Mouse (Mus musculus): Measurements from ENCODE around the gene Reep3.

Gene Reep3

DNA sequence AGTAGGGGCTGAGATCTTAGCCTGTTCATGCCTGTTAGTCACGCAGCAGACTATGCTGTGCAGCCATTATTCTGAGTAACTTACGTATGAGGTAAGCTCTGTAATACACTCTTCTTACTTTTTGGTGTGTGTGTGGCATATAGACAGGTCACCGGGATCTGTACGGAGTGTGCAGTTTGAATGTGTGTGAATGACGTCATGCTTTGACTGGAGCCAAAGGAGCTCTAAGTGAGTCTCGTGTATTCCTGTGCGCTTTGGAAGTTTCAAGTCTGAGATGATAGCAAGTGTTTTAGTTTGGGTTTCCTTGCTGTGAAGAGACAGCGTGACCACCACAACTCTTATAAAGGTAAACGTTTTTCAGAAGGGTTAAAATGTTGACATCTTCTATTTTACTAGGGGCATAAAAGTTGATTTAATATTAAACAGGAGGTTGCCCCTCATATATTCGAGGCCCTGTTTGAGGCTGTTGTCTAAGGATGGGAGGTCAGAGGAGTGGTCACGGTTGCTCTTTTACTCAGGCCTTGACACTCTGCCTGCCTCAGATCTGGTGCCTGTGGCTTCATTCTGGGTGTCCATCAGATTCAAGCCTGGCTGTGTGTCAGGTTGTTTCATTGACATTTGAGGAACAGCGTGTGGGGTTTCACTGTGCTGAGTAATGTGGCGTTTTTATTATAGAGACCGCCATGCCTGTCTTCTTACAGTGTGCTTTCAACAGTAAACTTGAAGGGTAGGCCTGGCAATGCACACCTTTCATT, 14.5 kb upstream of the Reep3 start:
- DNase-seq (ENCODE audit: low spot score in 2 of 2), result no peak

- DNase-seq (ENCODE audit: low spot score in 2 of 2), result no peak
Measured at GRCm38 (mm10) chr10:67109635-67110034, 12.9 kb upstream of the Reep3 start.

- no peak for DNase-seq (ENCODE audit: low spot score in 2 of 2)
Measured at GRCm38 (mm10) chr10:67108096-67108495, 11.4 kb upstream of the Reep3 start.

DNA sequence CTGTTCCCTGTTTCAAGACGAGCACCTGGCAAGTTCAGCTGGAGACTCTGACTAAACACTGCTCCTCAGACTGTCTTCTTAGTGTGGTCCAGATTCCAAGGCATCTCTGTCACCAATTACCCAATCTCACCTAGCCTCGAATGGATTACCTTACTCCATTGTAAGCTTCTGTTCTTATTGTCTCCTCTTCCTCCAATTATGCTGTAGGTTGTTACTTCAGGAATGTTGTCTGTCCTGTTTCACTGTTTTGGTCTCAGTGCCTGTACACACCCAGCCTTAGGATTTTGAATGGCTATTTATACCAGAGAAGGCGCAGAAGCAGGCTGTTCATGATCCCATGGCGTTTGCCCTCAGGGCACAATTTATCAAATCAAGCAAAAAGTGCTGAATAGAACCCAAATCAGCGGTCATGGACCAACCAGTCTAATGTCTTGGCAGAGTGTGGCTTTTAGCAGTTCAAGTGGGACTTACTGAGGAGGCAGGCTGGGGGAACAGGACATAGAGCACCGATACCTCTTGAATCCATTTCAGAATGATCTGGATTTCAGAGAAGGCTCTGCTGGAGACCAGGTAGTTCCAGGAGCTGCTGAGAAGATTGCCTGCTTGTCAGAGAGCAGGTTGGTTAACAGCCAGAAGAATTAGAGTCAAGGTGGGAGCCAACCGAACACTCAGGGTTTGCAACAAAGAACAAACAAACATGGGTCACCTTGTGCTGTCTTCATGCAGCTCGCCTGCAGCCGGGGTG, 10.4 kb upstream of the Reep3 start:
- no peak for DNase-seq (ENCODE audit: low spot score in 2 of 2)

DNA sequence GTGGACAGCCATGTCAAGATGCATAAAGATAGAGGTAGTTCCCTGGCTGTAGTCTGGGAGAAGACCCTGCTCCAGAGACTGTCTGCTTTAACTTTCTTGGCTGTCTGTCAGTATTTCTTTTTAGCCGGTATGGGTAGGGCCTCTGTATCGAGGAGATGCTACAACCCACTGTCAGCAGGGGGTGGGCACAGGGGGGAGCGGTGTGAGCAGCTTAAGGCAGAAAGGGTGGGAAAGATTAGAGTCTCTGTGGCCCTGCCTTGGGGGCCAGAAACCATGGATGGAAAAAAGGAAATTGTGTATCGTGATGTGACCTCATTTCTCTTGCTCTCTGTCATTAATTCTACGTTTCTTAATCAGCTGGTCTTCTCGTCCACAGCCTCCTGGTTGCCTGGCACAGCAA, 9.7 kb upstream of the Reep3 start:
- DNase-seq (ENCODE audit: low spot score in 2 of 2), result no peak

- DNase-seq (ENCODE audit: low spot score in 2 of 2), result no peak
Measured at GRCm38 (mm10) chr10:67105331-67106217, 8.8 kb upstream of the Reep3 start.

GRCm38 (mm10) chr10:67104543-67104942, 7.8 kb upstream of the Reep3 start:
- no peak for DNase-seq (ENCODE audit: low spot score in 2 of 2)

- DNase-seq (ENCODE audit: low spot score in 2 of 2), result no peak
Measured at GRCm38 (mm10) chr10:67100831-67101251, 4.1 kb upstream of the Reep3 start.

DNA sequence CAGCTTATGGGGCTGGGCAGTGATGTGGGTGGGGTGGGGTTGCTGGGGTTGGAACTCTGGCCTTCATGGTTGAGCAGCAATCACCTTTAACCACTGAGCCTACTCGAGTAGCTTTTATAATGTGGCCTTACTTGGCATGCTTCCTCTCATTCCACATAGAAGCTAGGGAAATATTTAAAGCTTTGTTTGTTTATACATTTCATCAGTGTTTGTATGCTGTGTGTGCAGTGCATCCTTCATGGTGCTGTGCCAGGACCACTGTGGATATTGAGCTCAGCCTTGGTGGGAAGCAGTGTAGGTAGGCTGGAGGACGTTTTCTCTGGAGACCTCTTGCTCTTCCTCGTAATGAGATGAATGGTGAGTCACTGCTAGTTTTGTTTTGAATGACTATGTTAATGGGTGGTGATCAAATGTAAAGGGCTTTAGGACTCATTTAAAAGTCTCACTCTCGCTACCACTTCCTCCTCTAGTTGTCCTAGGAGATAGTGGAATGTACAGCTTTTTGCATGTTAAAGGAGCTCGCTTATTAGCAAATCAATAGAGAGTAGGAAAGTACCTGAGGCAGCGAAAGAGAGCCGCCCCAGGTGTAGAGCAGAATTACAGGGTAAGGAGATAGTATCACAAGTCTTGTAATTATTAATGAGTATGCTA, 3.4 kb upstream of the Reep3 start:
- DNase-seq (ENCODE audit: low spot score in 2 of 2), result no peak

- DNase-seq (ENCODE audit: low spot score in 2 of 2), result no peak
Measured at GRCm38 (mm10) chr10:67099183-67099929, 2.6 kb upstream of the Reep3 start.

DNA sequence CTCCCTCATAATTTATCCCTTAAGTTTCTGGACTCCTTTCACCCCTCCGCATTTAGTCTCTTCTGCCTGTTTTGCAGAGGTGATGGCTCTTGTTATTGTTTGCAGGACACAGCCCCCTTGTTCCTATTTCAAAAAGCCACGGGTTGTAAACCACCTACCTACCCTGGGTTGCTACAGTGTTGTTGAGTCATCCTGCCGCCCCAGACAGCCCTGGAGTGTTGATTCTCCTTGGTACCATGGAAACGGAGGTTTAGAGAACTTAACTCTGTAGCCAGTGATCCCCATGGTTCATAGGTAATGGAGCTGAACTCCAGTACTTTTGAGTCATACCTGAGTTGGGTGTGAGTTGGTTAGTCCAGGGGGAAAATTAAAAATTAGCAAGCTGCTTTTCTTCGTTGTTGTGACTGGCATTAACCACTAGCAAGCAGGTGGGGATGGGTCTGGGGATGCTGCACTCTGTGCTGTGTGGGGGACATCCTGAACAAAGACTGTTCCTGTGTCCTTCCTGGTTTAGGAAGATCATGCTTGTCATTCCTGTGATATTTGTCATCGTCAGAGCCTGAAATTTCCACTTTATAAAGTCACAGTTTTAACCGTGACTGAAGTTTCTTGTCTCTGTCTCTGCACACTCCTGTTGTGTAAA, 1.8 kb upstream of the Reep3 start:
- peak in 1 of 2 experiments; percentile 19 for DNase-seq (ENCODE audit: low spot score in 2 of 2)

- DNase-seq (ENCODE audit: low spot score in 2 of 2), result no peak
Measured at GRCm38 (mm10) chr10:67097437-67098150, 849 bp upstream of the Reep3 start.

DNA sequence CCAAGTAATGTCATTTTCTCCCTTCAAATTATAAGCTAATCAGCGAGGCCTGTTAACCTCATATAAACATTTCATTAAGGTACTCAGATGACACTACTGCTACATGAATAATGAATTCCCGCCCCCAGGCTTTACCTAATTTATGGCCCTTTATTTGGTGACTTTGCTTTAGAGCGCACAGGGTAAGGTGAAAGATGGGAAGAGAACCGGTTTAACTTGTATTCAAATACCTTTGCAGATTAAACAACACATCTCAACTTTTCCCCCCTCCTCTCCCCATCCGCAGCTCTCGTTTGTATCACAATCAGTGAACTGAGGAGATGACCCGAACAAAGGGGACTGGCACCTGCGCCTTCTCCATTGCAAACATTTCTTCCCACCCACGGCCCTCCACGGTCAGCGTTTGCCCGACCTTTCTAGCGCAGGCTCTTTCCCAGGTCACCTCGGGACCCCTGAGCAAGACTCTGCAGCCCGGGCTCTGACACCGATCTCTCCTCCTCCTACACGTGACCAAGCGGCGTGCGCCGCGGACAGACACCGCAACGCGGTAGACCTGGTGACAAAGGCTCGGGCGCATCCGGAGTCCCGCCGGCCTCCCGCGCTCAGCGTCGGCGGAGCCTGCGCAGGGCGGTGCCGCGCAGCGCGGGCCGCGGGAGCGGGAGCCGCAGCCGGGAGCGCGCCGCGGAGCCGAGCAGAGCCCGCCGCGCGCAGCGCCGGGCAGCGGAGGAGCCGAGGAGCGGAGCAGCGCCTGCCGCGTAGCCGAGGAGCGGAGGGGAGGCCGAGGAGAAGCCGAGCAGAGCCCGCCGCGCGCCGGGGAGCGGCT, 736 bp downstream of the Reep3 start, which contains the start of gene Jmjd1c:
TSS of gene Jmjd1c (plus strand) at position 328 of the 823 bp plus-strand sequence.
- DNase-seq (ENCODE audit: low spot score in 2 of 2), result peak; percentile 66 to 69

DNA sequence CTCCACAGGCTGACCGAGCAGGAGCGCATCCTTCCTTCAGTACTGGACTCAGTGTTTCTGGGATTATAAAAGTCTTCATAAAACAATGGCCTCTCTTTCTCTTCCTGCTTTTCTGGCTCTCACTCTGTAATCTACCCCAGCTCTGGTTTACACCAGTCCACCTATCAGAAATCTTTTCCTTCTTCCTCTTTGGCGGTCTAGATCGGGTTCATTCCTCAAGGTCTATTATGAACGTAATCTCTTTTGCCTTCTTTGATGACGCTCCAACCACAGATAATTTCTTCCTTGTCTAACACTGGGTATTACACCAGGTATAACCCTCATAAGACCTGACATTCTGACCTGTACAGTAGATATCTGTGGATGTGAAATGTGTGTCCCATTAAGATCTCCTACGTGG, 1.8 kb downstream of the Reep3 start:
- DNase-seq (ENCODE audit: low spot score in 2 of 2), result no peak

DNA sequence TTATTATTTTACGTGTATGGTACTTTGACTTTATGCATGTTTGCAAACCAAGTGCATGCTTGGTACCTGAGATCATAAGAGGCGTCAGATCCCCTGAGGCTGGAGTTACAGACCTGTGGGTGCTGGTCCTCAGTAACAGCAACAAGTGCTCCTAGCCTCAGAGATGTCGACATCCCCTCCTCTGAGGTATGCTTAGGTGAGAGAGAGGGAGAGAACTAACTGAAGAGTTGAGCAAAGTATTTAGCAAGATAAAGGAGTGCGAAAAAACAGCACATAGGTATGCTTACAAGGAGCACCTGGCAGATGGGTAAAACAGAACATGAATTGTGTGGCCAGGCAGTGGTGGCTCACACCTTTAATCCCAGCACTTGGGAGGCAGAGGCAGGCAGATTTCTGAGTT, 6.1 kb downstream of the Reep3 start:
- no peak for DNase-seq (ENCODE audit: low spot score in 2 of 2)

DNA sequence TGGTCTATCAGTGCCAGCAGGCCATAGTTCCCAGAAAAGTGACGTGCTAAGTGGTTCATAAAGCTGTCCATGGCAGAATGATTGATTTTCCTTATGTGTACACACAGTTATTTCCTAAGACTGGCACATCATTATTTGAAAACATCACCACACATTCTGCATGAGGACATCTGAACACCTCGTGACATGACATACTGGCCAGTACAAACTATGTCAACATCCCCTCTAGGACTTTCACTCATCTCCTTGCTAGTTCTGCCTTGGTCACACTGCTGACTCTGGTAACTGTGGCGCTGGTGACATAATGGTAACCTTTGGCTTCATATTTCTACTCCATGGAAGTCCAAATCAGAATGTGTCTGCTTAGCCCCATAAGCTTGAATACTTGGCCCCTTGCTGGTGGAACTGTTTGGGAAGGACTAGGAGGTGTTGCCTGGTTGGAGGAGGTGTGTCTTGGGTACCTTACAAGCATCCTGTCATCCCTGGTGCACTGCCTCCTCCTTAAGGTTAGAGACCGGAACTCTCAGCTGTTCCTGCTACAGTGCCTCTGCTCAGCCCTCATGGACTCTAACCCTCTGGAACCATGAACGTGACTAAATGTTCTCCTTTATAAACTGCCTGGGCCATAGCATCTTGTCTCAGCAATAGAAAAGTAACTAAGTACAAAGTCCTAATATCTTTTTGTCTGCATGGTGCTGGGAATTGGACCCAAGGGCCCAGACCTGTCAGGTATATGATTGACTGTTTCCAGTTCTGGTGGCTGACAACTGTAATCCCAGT, 9.1 kb downstream of the Reep3 start:
- DNase-seq (ENCODE audit: low spot score in 2 of 2), result no peak

DNA sequence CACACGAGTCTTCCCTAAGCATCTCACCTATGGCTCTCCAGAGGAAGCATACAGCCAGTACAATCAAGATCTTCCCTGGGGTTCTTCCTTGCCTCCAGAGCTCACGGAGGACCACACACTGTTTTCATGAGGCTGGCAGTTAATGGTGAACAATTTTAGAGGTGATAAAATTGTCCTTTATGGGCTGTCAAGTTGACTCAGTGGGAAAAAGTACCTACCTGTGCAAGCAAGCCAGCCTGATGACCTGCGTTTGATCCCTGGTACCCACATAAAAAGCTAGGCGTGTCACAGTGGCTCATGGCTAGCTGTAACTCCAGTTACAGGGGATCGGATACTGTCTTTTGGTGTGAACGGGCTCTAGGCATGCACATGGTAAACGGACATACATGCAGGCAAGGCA, 10.8 kb downstream of the Reep3 start:
- DNase-seq (ENCODE audit: low spot score in 2 of 2), result no peak

DNA sequence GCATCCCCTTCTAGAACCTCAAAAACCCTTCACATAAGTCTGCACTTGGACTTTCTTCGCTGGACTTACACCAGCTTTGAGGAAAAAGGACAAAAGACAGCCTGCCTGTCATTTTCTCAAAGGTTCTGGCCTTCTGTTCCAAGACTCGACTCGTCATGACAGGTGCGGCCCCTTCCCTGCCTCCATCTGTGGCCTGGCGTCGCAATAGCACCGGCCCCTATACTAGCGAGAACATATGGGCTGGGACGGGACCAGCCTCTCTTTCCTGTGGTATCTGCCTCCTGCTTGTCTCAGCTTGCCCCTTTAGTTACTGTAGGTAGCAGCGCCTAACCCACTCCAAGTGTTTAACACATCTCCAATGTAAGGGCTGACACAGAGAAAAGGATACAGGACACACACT, 11.6 kb downstream of the Reep3 start:
- DNase-seq (ENCODE audit: low spot score in 2 of 2), result no peak
